Mouse (Mus musculus) mouse embryonic stem cell (cell line): ENCODE results near the gene Olfr539.
"Not testable (repeated sequence)": the region's sequence is repeated elsewhere in the genome, so short reads cannot be mapped to it uniquely, and the experiment has no call there.

Experiments
- in situ Hi-C, 2 experiments: fragments of 300-500 bp; cut with MboI; formaldehyde crosslinking; loops; 1 replicate in 1 of 2; 3 replicates in 1 of 2; pipeline ENCODE4 v1.14.3; 2019 to 2020; ENCODE audit warnings: low sequenced_read_pairs in 2 of 2, low pct_unique_long_range_greater_than_20kb in 1 of 2, mixed read lengths in 1 of 2; ENCODE audit not compliant: unreplicated experiment in 1 of 2

Olfr539 gene

DNA sequence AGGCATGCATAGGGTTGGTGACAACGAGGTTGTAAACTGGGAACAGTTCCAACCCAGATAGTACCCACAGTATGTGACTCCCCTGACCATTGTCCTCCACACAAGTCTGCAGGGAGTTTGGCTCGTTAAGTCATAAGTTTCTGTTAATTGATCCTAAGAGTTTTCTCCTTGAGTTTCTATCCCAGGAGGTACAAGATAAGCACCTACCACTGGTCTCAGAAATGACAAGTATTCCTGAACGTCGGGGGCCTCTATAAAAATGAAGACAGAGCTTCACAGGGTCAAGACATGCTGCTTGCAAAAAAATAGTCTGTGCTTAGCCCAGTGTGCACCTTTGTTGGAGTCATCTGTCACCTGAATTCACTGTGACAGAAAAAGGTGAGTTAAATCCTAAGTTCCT, at the start of gene Olfr539:
Olfr539 (plus strand) TSS at position 301 of the 400 bp plus-strand sequence.
- in situ Hi-C loops, result no loop called here

GRCm38 (mm10) chr7:140628670-140629069, 31.1 kb upstream of the Olfr539 start, which contains the start of gene Olfr61:
Gene Olfr61 (plus strand): TSS chr7:140628970.
- in situ Hi-C loops, result not testable (repeated sequence)

GRCm38 (mm10) chr7:140630559-140630958, 29.2 kb upstream of the Olfr539 start:
- in situ Hi-C loops, result no loop called here

DNA sequence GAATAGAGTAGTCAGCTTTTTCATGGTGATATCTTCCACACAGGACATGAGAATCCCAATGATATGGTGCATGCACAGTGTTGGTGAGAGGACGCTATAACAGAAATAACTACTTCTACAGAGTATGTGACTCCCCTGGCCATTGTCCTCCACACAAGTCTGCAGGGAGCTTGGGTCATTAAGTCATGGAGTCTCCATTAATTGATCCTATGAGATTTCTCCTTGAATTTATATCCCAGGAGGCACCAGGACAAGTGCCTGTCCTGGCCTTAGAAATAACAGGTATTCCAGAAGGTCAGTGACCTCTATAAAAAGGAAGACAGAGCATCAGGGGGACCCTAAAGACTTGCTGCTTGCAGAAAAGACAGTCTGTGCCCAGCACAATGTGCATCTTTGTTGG, 13.6 kb upstream of the Olfr539 start, which contains the start of gene Olfr53:
Olfr53 (plus strand) TSS at position 301 of the 400 bp plus-strand sequence.
- in situ Hi-C loops, result no loop called here

GRCm38 (mm10) chr7:140670693-140671092, 11.0 kb downstream of the Olfr539 start:
- in situ Hi-C loops, result not testable (repeated sequence)

GRCm38 (mm10) chr7:140675863-140676262, 16.1 kb downstream of the Olfr539 start:
- in situ Hi-C loops, result no loop called here

DNA sequence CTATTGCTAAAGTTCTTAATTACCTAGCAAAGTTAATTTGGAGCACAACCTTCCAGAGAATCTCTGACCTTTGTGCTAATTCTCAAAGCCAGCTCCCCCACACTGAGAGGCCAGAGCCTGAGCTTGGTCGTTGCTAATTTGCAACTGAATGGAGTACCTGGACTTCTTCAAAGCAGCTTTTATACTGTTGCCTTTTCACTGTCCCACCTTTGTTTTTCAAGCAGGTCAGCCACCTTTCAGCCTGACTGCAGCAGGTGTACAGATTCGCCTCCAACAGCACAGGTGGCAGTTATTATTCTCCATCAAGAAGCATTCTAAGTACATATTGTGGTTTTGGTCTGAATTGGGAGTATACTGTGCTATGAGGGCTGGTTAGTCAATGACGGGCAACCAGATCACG, 19.9 kb downstream of the Olfr539 start:
- in situ Hi-C loops, result not testable (repeated sequence)

DNA sequence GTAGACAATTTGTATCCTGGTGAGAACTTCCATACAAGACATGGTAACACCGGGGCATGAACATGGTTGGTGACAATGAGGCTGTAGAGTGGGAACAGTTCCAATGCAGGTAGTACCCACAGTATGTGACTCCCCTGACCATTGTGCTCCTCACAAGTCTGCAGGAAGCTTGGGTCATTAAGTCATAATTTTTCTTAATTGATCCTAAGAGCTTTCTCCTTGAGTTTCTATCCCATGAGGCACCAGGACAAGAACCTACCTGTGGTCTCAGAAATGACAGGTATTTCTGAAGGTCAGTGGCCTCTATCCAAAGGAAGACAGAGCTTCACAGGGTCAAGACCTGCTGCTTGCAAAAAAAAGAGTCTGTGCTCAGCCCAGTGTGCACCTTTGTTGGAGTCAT, 21.9 kb downstream of the Olfr539 start, which contains the start of gene Olfr45:
Olfr45 (plus strand) TSS at position 301 of the 400 bp plus-strand sequence.
- in situ Hi-C loops, result no loop called here

GRCm38 (mm10) chr7:140696967-140697366, 37.2 kb downstream of the Olfr539 start, which contains the start of gene Olfr541:
Gene Olfr541 (plus strand): TSS chr7:140697267.
- in situ Hi-C loops, result no loop called here

DNA sequence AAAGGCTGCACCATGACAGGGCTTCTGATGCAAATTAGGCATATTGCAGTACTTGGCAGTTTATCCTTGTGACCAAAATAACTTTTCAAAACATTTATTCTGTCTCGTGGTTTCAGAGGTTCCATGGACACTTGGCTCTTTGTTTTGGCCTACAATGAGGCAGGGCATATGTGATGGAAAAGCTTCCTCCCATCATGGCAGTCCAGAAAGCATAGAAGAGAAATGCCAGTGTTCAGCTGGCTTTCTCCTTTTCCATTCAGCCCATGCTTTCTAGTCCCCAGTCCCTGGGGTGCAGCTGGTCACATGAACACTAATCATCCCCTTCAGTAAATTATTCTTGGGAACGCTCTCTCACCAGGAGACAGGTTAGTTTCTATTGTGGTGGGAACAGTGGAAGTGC, 46.6 kb downstream of the Olfr539 start:
- in situ Hi-C loops, result no loop called here

DNA sequence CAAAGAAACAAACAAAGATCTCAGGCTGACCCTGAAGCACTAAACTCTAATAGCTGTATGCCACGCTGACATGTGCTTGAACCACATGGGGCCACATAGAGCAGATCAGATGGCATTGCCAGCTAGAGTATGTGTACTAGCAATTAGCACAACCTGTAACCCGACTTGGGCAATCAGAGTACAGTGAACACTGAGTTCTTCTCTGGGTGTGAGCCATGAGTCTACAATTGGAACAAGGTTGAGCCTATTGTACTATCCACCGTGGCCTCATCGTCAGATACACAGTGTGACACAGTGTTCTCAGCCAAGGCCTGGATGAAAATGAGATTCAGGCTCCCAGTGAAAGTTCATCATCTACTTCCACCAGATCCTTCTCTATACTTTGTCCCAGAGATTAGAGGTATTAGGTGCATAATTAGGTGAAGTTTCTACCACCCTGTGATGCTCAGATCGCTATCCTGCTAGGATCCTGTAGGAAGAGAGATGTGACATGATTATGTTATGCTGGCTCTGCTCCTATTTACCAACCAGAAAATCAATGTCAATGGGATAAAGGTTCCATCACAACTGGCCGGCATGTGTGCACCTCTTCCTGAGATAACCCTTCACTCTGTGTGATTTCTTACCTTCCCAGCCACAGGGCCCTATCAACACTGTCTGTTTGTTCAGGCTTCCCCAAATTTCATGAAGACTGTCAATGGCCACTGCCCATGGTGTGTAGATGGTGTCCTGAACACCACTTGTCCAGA, 48.0 kb downstream of the Olfr539 start:
- in situ Hi-C loops, result no loop called here

DNA sequence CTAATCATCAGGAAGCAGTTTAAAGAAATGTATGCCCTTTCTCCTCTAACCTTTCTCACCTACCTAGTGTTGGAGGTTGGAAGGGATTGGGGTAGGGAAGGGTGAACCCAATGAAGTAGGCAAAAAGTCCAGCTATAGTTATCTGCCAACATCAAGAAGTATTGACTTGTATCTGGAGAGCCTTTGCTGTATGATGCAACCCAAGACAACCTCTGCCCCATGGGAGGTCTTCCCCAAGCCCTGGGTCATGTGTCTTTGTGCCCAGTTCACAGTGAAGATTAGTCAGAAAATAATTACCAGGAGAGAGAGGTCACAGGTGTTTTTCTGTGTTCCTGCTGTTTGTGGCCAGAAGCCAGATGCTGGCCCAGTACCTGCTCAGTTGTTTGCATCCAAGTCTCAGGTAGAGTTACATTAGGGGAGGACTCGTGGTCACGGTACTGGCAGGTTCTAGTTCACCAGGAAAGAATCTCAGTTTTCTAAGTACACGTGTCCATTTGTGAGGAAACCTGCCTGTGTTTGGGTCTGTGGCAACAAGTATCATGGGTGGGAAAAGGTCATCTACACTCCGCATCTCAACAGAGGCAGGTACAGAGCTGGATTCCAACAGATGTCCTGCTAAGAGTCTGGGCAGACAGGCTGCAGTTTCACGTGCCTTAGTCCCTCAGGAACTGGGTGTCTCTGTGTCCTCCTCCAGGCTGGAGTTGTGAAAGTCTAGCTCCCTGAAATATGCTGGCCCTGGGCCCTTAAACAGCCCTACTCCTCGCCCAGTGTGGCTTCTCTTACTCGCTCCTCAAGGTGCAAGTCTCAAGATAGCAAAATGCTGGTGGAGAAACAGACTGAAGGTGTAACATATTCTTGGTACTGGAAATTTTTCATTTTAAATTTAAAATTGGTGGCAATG, 57.7 kb downstream of the Olfr539 start:
- in situ Hi-C loops, result no loop called here

DNA sequence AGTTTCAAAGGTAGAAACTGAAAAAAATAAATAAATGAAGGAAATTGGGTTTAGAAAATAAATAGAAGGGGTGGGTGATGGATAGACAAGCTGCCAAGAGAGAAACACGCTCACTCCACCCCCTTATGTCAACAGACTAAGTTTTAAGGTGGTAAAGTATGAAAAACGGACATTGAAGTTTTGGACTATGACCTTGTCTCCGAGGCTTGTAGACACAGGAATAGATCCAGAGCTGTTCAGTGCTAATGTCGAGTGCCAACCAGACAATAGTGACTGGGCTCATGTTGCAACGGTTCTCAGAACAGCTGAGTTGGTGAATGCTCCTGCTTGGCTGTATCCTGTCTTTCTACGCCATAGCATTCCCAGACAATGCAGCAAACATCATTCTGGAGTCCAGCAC, 61.4 kb downstream of the Olfr539 start:
- in situ Hi-C loops, result no loop called here

DNA sequence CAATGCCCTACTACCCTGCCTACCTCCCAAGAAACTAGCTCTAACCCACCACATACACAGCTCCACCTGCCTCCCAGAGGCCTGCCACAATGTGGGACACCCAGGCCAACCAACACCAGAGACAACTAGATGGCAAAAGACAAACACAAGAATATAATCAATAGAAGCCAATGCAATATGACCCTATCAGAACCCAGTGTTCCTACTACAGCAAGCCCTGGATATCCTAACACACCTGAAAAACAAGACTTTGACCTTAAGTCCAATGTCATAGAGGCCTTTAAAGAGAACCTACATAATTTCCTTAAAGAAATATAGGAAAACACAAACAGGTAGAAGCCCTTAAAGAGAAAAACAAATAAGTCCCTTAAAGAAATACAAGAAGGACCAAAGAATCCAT, 65.8 kb downstream of the Olfr539 start:
- in situ Hi-C loops, result no loop called here
